Mouse (Mus musculus): ENCODE results near the gene Styx. TPM values are rescaled to one million over a fixed set of nuclear protein-coding genes. Genes with fewer than 3 reads are reported as not detected.

Gene Styx
- total RNA-seq, 1 experiment from 2014 or later = 18.2 TPM

GRCm38 (mm10) chr14:45430066-45430842 lies 79.4 kb downstream of the Styx start:
- ATAC-seq (ENCODE audit: extremely low read depth, insufficient number of reproducible peaks, low FRiP score, poor library complexity, severe bottlenecking) = no peak

DNA sequence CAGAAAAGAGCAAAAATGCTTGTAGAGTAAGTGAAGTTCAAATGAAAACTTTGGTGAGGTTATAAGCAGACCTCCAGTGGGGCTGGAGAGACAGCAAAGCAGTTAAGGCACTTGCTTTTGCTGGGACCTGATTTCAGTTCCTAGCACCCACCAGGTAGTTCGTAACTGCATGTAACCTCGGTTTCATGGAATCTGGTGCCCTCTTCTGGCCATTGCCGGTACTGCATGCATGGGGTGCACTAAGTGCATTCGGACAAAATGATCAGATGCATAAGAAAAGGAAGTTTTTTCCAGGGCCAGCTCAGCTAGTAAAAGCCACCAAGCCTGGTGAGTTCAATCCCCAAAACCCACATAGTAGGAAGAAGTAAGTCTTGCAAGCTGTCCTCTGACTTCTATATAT lies 81.1 kb downstream of the Styx start:
- ATAC-seq (ENCODE audit: extremely low read depth, insufficient number of reproducible peaks, low FRiP score, poor library complexity, severe bottlenecking) = no peak

GRCm38 (mm10) chr14:45434220-45434619 lies 83.3 kb downstream of the Styx start:
- no peak for ATAC-seq (ENCODE audit: extremely low read depth, insufficient number of reproducible peaks, low FRiP score, poor library complexity, severe bottlenecking)

GRCm38 (mm10) chr14:45438250-45438930 lies 87.5 kb downstream of the Styx start:
- no peak for ATAC-seq (ENCODE audit: extremely low read depth, insufficient number of reproducible peaks, low FRiP score, poor library complexity, severe bottlenecking)

- no peak for ATAC-seq (ENCODE audit: extremely low read depth, insufficient number of reproducible peaks, low FRiP score, poor library complexity, severe bottlenecking)
Measured at GRCm38 (mm10) chr14:45438931-45439275, 88.0 kb downstream of the Styx start.

- ATAC-seq (ENCODE audit: extremely low read depth, insufficient number of reproducible peaks, low FRiP score, poor library complexity, severe bottlenecking) = no peak
Measured at GRCm38 (mm10) chr14:45439387-45439786, 88.5 kb downstream of the Styx start.

DNA sequence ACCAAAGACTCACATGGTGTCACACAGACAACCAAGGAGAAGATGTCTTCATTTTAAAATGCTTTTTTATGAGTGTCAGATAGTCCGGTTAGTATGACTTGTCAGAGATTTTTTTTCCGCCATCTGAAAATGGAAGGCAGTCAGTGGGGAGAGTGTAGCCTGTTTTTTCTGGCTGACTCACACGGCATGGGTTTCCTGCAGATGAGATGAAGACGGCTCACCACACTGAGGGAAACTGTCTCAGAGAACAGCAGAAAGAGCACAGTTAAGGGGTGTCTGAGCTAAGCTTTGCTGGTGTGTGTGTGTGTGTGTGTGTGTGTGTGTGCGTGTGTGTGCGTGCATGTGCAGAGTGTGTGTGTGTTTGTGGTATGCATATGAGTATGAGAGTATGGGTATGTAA lies 90.4 kb downstream of the Styx start:
- no peak for ATAC-seq (ENCODE audit: extremely low read depth, insufficient number of reproducible peaks, low FRiP score, poor library complexity, severe bottlenecking)

DNA sequence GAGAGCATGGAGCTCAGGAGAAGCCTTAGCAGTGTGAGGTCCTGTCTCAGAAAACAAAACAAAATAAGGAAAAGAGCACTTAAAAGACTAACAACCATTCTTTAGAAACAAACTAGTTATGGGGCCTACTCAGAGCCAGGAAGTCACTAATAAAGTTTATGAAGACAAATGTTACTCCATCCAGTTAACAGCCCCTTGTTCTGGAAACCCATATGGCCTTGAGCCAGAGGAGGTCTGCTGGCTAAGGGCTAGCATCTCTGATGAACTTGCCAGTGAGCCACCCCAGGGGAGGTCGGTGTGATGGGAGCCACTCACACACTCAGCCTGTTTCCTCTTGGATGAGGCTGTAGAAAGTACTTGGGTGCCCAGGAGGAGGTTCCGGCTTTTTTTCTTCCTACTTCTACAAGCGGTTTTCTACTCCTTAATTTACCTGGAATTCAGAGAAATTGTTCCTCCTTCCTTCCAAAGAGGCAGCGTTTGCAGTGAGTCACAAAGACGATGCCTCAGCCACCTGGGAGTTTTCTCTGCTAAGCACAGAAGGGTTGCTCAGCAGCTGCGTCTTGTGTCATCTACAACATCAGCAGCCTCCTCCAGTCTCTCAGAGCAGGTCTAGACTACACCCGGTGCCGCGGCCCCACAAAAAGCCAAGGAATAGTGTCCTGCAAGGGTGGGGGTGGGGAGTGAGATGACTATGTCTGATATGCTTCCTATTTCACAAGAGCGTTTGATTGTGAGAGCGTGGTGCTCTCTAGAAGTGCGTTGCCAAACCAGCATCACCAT lies 92.1 kb downstream of the Styx start:
- ATAC-seq (ENCODE audit: extremely low read depth, insufficient number of reproducible peaks, low FRiP score, poor library complexity, severe bottlenecking) = no peak

DNA sequence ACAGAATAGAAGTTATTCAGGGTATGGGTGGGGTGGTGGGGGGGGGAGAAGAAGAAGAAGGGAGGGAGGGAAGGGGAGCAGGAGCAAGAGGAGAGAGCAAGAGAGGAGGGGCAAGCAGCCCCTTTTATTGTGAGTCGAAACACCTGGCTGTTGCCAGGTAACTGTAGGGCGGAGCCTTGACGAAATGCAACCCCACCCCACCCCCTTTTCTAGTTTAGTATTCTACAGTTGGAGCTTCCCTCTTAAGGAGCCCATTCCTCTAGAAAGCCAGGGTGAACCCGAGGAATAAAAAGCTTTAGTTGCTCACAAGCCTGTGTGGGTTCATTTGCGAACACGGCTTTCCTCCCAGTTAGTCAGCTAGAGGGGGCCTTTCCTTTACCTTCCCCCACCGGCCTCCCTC lies 94.0 kb downstream of the Styx start:
- ATAC-seq (ENCODE audit: extremely low read depth, insufficient number of reproducible peaks, low FRiP score, poor library complexity, severe bottlenecking) = no peak

GRCm38 (mm10) chr14:45445445-45445844 lies 94.6 kb downstream of the Styx start:
- ATAC-seq (ENCODE audit: extremely low read depth, insufficient number of reproducible peaks, low FRiP score, poor library complexity, severe bottlenecking) = no peak

DNA sequence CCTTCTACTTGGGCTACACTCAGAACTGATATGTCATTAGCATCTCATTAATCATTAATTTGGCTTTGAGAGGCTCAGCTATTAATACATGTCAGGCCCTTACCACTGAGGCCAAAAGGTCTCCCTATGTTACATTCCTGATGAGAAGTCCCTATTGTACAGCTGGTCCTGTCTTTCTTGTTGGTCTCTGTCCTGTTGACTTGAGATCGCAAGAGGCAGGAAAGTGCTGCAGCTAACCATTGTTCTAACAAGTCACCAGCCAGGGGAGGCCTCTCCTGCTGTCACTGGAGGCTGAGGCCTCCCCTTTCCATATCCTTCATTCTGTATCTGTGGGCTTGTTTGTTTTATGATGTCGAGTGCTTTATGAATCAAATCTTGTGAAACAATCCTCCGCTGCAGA lies 95.9 kb downstream of the Styx start:
- no peak for ATAC-seq (ENCODE audit: extremely low read depth, insufficient number of reproducible peaks, low FRiP score, poor library complexity, severe bottlenecking)

DNA sequence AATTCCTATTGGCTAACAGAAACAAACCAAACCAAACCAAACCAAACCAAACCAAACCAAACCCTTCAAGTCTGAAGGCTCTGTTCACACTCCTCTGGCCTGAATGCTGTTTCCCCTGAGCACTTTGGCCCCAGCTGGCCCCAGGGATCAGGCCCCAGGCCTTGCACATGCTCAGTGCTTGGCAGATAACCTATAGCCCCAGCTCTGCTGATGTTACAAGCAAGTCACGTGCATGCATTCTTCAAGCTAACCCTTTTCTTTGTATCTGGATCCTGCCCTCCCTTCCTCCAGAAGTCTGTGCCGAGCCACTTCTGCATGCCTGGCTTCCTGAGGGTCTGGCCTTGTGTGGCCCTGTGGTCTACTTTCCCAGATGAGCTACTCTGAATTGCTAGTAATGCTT lies 100.2 kb downstream of the Styx start:
- ATAC-seq (ENCODE audit: extremely low read depth, insufficient number of reproducible peaks, low FRiP score, poor library complexity, severe bottlenecking) = no peak

GRCm38 (mm10) chr14:45452148-45452547 lies 101.3 kb downstream of the Styx start:
- ATAC-seq (ENCODE audit: extremely low read depth, insufficient number of reproducible peaks, low FRiP score, poor library complexity, severe bottlenecking) = no peak

GRCm38 (mm10) chr14:45452861-45453512 lies 102.1 kb downstream of the Styx start:
- ATAC-seq (ENCODE audit: extremely low read depth, insufficient number of reproducible peaks, low FRiP score, poor library complexity, severe bottlenecking) = no peak

GRCm38 (mm10) chr14:45453538-45454233 lies 102.8 kb downstream of the Styx start:
- no peak for ATAC-seq (ENCODE audit: extremely low read depth, insufficient number of reproducible peaks, low FRiP score, poor library complexity, severe bottlenecking)

GRCm38 (mm10) chr14:45455651-45456501 lies 105.0 kb downstream of the Styx start:
- ATAC-seq (ENCODE audit: extremely low read depth, insufficient number of reproducible peaks, low FRiP score, poor library complexity, severe bottlenecking) = no peak

DNA sequence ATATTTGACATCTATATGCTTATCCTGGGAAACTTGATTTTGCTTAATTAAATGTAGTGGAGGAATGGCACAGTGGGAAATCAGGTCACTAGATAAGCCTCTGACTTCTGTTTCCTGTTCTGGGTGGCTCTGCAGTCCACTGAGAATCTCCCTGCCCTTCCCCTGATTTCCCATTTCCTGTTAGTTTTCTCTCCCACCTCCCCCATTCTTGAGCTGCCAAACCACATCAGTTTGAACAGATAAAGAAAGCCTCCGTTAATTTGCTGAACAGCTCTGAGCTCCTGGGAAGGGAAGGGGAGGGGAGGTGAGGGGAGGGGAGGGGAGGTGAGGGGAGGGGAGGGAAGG lies 105.6 kb downstream of the Styx start:
- ATAC-seq (ENCODE audit: extremely low read depth, insufficient number of reproducible peaks, low FRiP score, poor library complexity, severe bottlenecking) = no peak

- ATAC-seq (ENCODE audit: extremely low read depth, insufficient number of reproducible peaks, low FRiP score, poor library complexity, severe bottlenecking) = no peak
Measured at GRCm38 (mm10) chr14:45457003-45457402, 106.1 kb downstream of the Styx start.

Measured in neutrophil, adult 5-6 weeks (primary cell).